Mouse (Mus musculus) lung, postnatal 0 days (tissue): ENCODE measurements at regions not wholly inside any gene's neighbourhood (a gene's known extent, or its start where the extent isn't known, plus 50 kb on each side); places are given as distances from the start of the nearest gene placed in this dataset.

Source experiments
- ATAC-seq: fragments of 200-750 bp; cut with Nextera tagmentation; 2 replicates; pipeline ENCODE4 v1.8.0; 2017; ENCODE audit warnings: moderate library complexity
- DNase-seq: peaks from one replicate; pipeline ENCODE4 v3.0.0-alpha.2; 2016; ENCODE audit warnings: low spot score
- H3K27ac ChIP-seq: fragments of 300-500 bp; sonication (generic); 2 replicates; pipeline ENCODE4 v1.5.1; 2014; ENCODE audit warnings: antibody characterized with exemption, mild to moderate bottlenecking, low read length, mixed read lengths
- H3K27me3 ChIP-seq: fragments of 300-500 bp; sonication (generic); replicated peaks from 2 replicates; pipeline ENCODE4 v1.6.1; 2014; ENCODE audit warnings: low read length, mixed read lengths; ENCODE audit not compliant: insufficient read depth
- H3K36me3 ChIP-seq: fragments of 300-500 bp; sonication (generic); 2 replicates; pipeline ENCODE4 v1.6.1; 2014; ENCODE audit warnings: low read length, mixed read lengths; ENCODE audit not compliant: insufficient read depth
- H3K4me1 ChIP-seq: fragments of 300-500 bp; sonication (generic); 2 replicates; pipeline ENCODE4 v1.6.1; 2014; ENCODE audit warnings: antibody characterized with exemption, low read depth, low read length, mixed read lengths; ENCODE audit not compliant: insufficient read depth
- H3K4me2 ChIP-seq: fragments of 300-500 bp; sonication (generic); replicated peaks from 2 replicates; pipeline ENCODE4 v1.6.1; 2014; ENCODE audit warnings: low read depth, mild to moderate bottlenecking, low read length, moderate library complexity, mixed read lengths
- H3K4me3 ChIP-seq: fragments of 300-500 bp; sonication (generic); 2 replicates; pipeline ENCODE4 v1.5.1; 2014; ENCODE audit warnings: low read depth, low read length
- H3K9ac ChIP-seq: fragments of 300-500 bp; sonication (generic); replicated peaks from 2 replicates; pipeline ENCODE4 v1.6.1; 2014; ENCODE audit warnings: low read depth, mild to moderate bottlenecking
- H3K9me3 ChIP-seq: fragments of 300-500 bp; sonication (generic); 2 replicates; pipeline ENCODE4 v1.6.1; 2016; ENCODE audit warnings: low read length, mixed read lengths
- CTCF ChIP-seq: IDR thresholded peaks from 2 replicates; pipeline ENCODE4 v1.5.1; 2016; ENCODE audit warnings: antibody characterized with exemption, mild to moderate bottlenecking
- EP300 ChIP-seq: IDR thresholded peaks from 2 replicates; pipeline ENCODE4 v1.6.1; 2016; ENCODE audit warnings: antibody characterized with exemption, mild to moderate bottlenecking, control low read depth
- WGBS: fragments of 180-500 bp; shearing (Covaris S2); extraction: QIAGEN DNeasy Blood & Tissue Kit; methylation state at CpG from one replicate; pipeline ENCODE4 v1.1.7; 2014; 5-methylcytosine and 5-hydroxymethylcytosine counted together

DNA sequence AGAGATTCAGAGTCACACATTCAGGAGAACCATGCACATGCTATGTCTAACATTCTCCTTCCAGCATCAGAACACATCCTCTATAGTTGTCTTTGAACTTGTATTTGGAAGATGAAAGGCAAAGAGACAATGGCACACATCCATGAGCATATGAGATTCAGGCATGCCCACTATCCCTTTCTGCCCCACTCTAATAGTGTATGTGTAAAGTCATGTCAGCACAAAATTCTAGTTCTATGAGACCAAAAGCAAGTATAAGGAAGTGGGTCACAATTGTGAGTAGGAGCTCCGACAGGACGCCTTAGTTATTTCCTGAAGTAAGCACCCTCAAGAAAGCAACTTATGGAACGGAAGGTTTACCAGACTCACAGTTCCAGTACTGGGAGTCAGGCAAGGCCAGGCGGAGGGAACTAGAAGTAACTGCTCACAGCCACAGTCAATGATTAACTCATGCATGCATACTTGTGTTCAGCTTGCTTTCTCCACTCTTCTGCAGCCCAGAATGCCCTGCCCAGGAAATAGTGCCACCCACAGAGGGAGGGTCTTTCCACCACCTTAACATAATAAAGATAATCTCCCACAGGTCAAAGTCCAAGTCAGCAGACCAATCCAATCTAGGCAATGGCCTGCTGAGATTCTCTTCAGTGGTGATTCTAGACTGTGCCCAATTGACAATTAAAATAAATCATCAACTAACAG is 157.3 kb upstream of the Apob start:
- peak; percentile 7 for DNase-seq
- TF ChIP-seq EP300 (no peak), CTCF (no peak)
- Histone ChIP-seq H3K9me3 (no peaks in the 10 kb centered on the region), H3K4me3 (no peak overlapping the region), H3K36me3 (no peaks in the 10 kb centered on the region), H3K9ac (no peak overlapping the region), H3K4me2 (no peak overlapping the region), H3K4me1 (no peaks in the 10 kb centered on the region), H3K27ac (no peak overlapping the region), H3K27me3 (no peaks in the 10 kb centered on the region)
- WGBS, result 56% methylated on average over 4 of the region's 4 CpGs
- peak; percentile 25; the same call in 1 of the 2 replicates for ATAC-seq

DNA sequence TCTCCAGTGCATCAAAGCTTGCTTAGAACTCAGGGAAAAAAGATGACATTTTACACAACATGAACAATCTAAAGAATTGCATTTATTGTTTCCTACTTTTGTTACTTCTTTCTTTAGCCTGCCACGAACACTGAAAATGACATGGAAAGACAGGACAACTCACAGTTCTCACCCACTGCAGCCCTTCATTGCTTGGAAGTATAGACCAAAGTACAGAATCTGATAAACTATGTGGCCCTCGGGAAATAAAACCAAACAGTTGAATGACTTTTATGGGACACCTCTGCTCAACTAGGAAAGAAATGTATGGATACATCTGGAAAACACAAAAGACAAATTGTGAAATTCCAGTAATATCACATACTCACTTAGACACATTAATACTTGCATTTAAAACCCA is 156.7 kb upstream of the Apob start:
- Histone ChIP-seq H3K27ac (no peak overlapping the region), H3K9me3 (no peaks in the 10 kb centered on the region), H3K4me2 (no peak overlapping the region), H3K4me1 (no peaks in the 10 kb centered on the region), H3K9ac (no peak overlapping the region), H3K4me3 (no peak overlapping the region), H3K36me3 (no peaks in the 10 kb centered on the region), H3K27me3 (no peaks in the 10 kb centered on the region)
- 74% methylated on average over 2 of the region's 2 CpGs for WGBS
- no peak for DNase-seq
- TF ChIP-seq EP300 (no peak), CTCF (no peak)
- no peak for ATAC-seq

DNA sequence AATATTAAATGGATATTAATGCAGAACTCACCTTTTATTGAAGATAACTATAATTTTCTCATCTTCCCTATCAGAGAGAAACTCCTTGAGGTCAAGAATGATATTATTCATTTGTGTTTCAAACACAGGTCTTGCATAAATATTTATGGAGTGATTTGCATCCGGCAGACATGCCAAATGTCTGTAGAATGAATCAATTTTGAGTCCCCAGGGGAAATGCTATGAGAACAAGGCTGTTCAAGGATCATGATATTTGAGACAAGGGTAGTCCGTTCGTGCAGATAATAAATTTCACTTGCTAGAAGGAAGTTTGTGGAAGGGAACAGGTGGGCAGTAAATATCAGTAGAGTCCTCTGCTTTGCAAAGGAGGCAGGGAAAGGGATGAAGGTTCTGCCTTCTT is 141.7 kb upstream of the Apob start:
- no peak for ATAC-seq
- no peak overlapping the region for H3K27ac ChIP-seq
- H3K36me3 ChIP-seq, result no peaks in the 10 kb centered on the region
- no peaks in the 10 kb centered on the region for H3K9me3 ChIP-seq
- no peak overlapping the region for H3K9ac ChIP-seq
- no peak overlapping the region for H3K4me3 ChIP-seq
- H3K4me1 ChIP-seq, result no peaks in the 10 kb centered on the region
- TF ChIP-seq CTCF (no peak), EP300 (no peak)
- H3K27me3 ChIP-seq, result no peaks in the 10 kb centered on the region
- WGBS, result 56% methylated on average over 3 of the region's 3 CpGs
- DNase-seq, result no peak
- no peak overlapping the region for H3K4me2 ChIP-seq

DNA sequence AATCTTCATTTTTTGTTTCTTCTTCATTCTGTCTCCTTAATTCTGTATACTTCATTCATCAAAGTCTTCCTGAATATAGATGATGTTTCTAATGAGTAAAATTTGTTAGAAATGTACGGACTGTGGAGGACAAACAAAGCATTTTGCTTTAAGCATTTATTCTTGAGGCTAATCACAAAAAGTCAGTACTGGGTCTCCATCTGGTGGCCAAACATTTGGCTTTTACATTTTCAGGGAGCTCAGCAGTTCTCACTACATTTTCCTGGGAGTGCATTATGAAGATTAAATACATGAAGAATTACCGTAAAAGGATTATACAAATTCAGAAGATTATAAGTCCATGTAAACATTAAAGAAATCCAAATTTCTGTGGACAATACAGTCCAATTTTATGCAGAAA is 123.6 kb upstream of the Apob start:
- Histone ChIP-seq H3K9ac (no peak overlapping the region), H3K4me1 (no peaks in the 10 kb centered on the region), H3K27me3 (no peaks in the 10 kb centered on the region), H3K27ac (no peak overlapping the region), H3K4me3 (no peak overlapping the region), H3K36me3 (no peaks in the 10 kb centered on the region), H3K4me2 (no peak overlapping the region), H3K9me3 (no peaks in the 10 kb centered on the region)
- 30% methylated on average over 2 of the region's 2 CpGs for WGBS
- TF ChIP-seq EP300 (no peak), CTCF (peak; percentile 28; the same call in 1 of the 2 replicates)
- no peak for ATAC-seq
- DNase-seq, result no peak

DNA sequence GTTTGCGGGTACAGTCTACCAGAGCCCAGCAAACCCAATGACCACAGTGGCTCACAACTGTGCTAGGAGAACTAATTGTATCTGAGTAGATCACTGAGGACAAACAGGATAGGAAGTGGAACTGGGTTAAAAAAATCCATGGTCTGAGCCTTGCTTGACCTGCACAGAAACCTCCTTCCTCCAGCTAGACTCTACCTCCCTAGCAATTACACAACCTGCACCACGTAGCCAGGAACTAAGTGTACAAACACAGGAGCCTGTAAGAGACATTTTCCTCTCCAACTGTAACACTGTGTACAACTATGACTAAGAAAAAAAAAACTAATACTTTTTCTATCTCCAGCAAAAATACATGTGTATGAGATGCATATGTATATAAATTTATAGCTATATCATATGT is 121.8 kb upstream of the Apob start:
- Histone ChIP-seq H3K9ac (no peak overlapping the region), H3K4me3 (no peak overlapping the region), H3K9me3 (no peaks in the 10 kb centered on the region), H3K4me2 (no peak overlapping the region), H3K27me3 (no peaks in the 10 kb centered on the region), H3K27ac (no peak overlapping the region), H3K36me3 (no peaks in the 10 kb centered on the region), H3K4me1 (no peaks in the 10 kb centered on the region)
- TF ChIP-seq EP300 (no peak), CTCF (no peak)
- ATAC-seq (no peak), DNase-seq (no peak)
- 69% methylated on average over 2 of the region's 2 CpGs for WGBS

DNA sequence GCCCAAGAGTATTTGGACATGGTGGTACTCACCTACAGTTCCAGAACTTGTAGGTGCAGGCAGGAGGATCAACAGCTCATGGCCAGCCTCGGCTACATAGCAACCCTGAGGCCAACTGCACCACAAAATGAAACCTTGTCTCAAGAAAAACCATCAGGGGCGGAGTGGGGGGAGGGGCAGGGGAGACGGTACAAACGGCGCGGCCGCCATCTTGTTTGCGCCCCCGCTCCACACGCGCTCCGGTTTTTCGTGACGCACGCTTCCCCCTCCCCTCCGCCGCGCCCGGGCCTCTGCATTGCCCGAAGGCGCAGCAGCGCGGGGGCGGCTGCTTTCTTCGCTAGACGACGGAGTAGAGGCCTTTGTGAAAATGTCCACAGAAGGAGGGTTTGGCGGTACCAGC is 117.9 kb upstream of the Apob start:
- ATAC-seq, result no peak
- Histone ChIP-seq H3K27me3 (no peaks in the 10 kb centered on the region), H3K27ac (no peak overlapping the region), H3K36me3 (no peaks in the 10 kb centered on the region), H3K4me3 (no peak overlapping the region), H3K9me3 (no peaks in the 10 kb centered on the region), H3K9ac (no peak overlapping the region), H3K4me2 (no peak overlapping the region), H3K4me1 (no peaks in the 10 kb centered on the region)
- no peak for DNase-seq
- WGBS, result 78% methylated on average over 20 of the region's 28 CpGs
- TF ChIP-seq CTCF (no peak), EP300 (no peak)

GRCm38 (mm10) chr12:7870004-7870403 is 107.4 kb upstream of the Apob start:
- Histone ChIP-seq H3K36me3 (no peaks in the 10 kb centered on the region), H3K4me1 (no peaks in the 10 kb centered on the region), H3K4me3 (no peak overlapping the region), H3K27me3 (no peaks in the 10 kb centered on the region), H3K27ac (no peak overlapping the region), H3K4me2 (no peak overlapping the region), H3K9me3 (no peaks in the 10 kb centered on the region), H3K9ac (no peak overlapping the region)
- WGBS, result 50% methylated on average over 3 of the region's 3 CpGs
- peak; percentile 56 for TF ChIP-seq CTCF
- no peak for TF ChIP-seq EP300
- no peak for ATAC-seq
- peak; percentile 57 for DNase-seq
